Mouse (Mus musculus) left cerebral cortex, postnatal 36 days (tissue): ENCODE measurements around the gene Slc35e3. TPM values are rescaled to one million over a fixed set of nuclear protein-coding genes. Genes with fewer than 3 reads are reported as not detected.

Experiments used
- DNase-seq, 2 experiments: peaks; one replicate each; pipeline ENCODE4 v3.0.0; 2021 to 2022; ENCODE audit warnings: low spot score in 2 of 2, mixed read lengths in 1 of 2
- intact Hi-C: fragments of 180-260 bp; cut with DNase I; formaldehyde crosslinking; loops from one replicate; pipeline ENCODE4 v1.15.1; 2025
- total RNA-seq, 2 experiments: library from RNA; stranded (reverse); gene quantifications; 2 replicates each; pipeline ENCODE4 v1.2.3; 2021

The Slc35e3 gene
- total RNA-seq, 2 experiments from 2014 or later = 30.2 to 30.9 TPM

DNA sequence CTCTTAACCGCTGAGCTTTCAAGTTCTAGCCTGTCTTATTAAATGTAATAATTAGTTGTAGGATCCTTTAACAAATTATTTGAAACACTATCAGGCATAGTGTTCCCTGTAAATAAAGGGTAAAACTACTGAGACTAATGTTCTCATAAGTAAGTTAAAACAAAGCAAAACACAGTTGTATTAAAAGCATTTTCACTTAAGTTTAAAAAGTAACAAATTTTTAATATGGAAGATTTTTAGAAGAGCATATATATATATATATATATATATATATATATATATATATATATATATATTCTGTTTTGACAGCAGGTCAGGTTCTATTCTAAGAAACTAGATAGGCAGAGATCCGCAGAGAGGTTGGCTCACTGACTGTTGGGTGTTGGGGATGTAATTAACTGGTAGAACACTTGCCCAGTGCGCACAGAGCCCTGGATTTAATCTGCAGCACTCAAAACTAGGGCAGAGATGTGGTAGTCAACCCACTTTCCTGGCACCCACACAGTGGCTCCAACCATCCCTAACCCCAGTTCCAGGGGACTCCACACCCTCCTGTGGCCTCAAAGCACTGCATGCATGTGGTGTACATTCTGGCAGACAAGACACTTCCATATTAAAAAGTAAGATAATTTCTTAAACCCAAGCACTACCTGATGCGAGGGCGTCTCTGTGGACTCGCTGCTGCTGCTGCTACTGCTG is 51.8 kb downstream of the Slc35e3 start:
- intact Hi-C loops = no loop called here

GRCm38 (mm10) chr10:117692953-117693352 is 53.2 kb downstream of the Slc35e3 start:
- intact Hi-C loops = no loop called here
- no peak for DNase-seq

More for the DNA sequence above, 51.8 kb downstream of the Slc35e3 start:
- DNase-seq = no peak

GRCm38 (mm10) chr10:117692173-117692572 is 54.0 kb downstream of the Slc35e3 start:
- intact Hi-C loops = no loop called here
- DNase-seq = no peak

DNA sequence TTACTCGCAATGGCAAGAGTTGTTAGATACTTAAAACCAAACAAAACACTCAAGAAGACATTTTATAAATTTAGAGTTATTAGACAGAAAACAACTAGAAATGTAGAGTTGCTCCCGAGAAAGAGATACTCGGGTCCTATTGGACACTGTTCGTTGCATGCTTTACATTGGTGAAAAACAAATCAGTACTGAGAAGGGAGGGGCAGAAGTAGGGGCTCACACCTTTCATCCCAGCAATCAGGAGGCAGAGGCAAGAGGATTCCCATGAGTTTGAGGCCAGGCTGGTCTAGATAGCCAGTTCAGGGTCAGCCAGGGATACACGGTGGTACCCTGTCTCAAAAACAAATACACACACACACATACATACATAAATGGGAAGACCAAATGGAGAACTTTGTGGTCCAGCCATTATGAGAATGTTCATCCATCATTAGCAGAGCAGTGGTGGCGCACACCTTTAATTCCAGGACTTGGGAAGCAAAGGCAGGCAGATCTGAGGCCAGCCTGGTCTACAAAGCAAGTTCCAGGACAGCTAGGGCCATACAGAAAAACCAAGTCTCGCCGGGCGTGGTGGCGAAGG is 54.7 kb downstream of the Slc35e3 start:
- intact Hi-C loops = no loop called here
- no peak for DNase-seq

DNA sequence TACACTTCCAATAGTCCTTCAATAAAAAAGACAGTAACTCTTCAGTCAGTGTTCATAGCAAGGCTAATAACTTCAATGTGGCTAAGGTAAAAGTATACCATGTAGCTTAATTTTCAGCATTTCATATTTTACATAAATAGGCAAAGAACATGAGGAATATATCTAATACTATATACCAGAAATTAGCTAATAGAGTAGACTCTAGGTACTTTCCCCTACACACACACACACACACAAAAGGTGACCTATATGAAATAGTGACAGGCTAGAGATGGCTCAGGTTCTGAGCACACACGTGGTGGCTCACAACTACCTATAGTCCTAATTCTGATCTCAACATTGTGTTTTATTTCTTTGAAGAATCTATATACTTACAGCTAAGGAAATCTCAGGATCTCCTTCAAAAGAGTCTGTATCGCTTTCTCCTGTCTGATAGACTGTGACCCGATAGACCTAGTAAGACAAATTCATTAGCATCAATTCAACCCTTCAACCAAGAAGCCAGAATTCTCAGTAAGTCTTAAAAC is 55.3 kb downstream of the Slc35e3 start:
- no peak for DNase-seq
- intact Hi-C loops = no loop called here

GRCm38 (mm10) chr10:117690101-117690352 is 56.1 kb downstream of the Slc35e3 start:
- intact Hi-C loops = no loop called here
- DNase-seq = no peak

- intact Hi-C loops = no loop called here
- no peak for DNase-seq
Observed at GRCm38 (mm10) chr10:117689297-117690100, 56.7 kb downstream of the Slc35e3 start.

DNA sequence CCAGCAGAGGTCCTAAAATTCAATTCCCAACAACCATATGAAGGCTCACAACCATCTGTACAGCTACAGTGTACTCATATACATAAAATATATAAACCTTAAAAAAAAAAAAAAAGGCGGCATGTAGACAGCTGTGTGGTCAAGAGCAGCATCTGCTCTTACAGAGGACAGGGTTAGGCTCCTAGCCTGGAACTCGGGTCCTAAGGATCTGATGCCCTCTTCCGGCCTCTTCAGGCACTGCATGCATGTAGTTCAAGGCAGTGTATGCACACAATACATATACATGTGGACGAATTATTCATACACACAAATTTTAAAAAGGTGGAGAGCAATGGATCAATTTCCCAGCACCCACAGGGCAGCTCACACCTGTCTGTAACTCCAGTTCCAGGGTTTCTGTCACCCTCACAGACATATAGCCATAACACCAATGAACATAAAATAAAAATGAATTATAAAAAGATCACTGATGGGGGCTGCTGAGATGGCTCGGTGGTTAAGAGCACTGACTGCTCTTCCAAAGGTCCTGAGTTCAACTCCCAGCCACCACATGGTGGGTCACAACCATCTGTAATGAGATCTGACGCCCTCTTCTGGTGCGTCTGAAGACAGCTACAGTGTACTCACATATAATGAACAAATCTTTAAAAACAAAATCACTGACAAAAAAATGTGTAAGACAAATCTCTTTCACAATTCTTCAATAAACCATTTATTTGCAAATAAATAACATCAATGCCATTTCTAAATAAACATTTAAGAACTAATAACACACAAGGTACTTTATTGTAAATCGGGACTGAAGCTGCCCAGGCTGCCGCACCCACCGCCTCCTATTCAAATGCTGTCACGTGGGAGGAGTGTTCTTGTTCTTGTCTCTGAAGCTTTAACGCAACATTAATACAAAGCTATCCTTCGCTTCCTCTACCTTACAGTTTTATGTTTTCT is 57.7 kb downstream of the Slc35e3 start:
- intact Hi-C loops = no loop called here
- no peak for DNase-seq

DNA sequence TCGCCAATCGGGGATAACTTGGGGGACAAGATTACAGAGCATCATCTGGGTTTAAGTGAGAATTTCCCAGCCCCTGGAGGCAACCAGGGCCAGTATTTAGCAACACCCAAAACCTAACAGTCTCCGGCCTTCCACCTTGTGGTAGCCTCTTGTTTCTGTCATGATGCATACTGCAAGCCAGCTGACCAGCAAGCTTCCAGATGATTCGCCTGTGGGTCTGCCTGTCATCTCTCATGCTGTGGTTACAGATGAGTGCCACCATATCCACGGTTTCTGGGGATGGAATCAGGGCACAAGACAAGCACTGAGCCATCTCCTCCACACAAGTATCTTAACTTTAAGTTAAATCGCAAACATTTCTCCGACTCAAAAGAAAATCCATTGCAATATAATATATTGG is 58.6 kb downstream of the Slc35e3 start:
- no peak for DNase-seq
- intact Hi-C loops = no loop called here

- DNase-seq = no peak
- intact Hi-C loops = no loop called here
Observed at GRCm38 (mm10) chr10:117687018-117687417, 59.1 kb downstream of the Slc35e3 start.

DNA sequence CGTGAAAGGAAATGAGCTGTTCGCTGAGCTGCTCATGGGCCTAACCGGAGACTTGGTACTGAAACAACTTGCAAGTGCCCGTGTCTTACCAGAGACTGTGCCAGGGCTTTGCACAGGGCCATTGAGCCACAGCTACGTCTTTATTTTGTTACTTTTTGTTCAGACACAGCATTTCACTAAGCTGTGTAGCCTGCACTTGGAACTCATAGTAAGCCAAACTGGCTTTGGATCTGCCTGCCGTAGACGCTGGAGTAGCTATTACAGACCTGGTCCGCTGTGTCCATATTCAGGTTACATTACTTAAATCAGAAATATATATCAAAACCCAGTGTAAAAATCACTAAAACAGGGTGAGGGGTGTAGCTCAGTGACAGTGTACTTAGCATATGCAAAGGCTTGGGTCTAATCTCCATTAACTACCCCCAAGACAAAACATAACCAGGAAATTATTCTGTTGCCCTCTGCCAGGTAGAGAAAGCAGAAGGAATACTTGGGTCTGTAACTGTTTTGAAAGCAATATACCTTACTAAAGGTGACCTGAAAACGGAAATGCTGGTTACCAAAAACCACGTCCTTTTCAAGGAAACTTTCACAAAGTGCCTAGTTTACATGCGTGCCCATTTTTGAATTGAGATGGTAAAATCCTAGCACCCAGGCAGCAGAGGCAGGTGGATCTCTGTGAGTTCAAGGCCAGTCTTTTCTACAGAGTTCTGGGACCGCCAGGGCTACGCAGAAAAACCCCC is 60.1 kb downstream of the Slc35e3 start:
- intact Hi-C loops = no loop called here
- no peak for DNase-seq

DNA sequence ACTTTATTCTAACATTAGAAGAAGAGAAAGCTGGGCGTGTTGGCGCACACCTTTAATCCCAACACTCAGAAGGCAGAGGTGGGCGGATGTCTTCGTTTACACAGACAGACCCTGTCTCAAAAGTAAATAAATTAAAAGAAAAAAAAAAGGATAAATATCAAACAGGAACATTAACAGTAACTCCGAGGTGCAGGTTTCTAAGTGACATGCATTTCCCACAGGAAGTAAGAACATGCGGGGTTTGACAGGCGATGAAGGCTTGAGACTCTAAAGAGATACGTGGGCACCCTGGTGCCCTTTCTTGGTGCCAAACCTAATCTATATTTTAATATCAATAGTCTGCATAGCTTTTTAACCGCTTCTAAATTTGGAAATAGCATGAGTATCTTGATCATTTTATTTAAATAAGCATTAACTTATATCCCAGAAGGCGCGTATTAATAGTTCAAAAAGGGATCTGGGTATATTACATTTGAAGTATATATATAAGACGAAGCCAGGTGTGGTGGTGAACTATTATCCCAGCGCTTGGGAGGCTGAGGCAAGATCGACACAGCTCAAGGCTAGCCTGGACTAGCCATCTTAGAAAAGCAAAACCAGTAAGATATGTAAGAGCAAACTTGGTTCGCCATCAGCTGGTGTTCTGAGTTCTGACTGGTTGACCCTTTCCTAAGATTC is 60.9 kb downstream of the Slc35e3 start:
- intact Hi-C loops = no loop called here
- no peak for DNase-seq

GRCm38 (mm10) chr10:117684298-117685170 is 61.6 kb downstream of the Slc35e3 start:
- no peak for DNase-seq
- intact Hi-C loops = loop anchor here (5.0 kb wide), 1 partner anchor 322 kb away; no protein-coding TSS in a partner anchor

DNA sequence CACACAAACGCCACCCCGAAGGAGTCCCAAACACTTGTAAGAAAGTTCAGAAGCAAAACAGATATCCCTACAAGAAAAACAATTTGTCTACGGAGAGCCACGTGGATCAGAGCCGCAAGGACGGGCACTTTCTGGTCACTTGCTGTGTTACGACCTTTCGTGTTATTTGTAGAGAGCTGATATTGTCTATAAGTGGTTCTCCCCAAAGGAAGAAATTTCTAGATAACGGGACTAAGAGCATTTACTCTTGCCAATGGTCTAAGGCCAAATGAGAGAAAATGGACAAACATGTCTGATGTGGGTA is 62.5 kb downstream of the Slc35e3 start:
- intact Hi-C loops = loop anchor here (5.0 kb wide), 1 partner anchor 321 kb away; no protein-coding TSS in a partner anchor
- no peak for DNase-seq
